Mouse (Mus musculus) erythroblast, embryonic 14.5 days (primary cell): Measurements from ENCODE around the gene Plekha5.

Experiments
- GATA1 ChIP-seq: IDR thresholded peaks from 2 replicates; pipeline ENCODE4 v1.6.1; 2012; ENCODE audit warnings: low read length, inconsistent platforms, mixed read lengths
- TAL1 ChIP-seq: IDR thresholded peaks from 3 replicates; pipeline ENCODE4 v1.6.1; 2012; ENCODE audit warnings: low read length, inconsistent platforms, mixed read lengths

GRCm38 (mm10) chr6:140614711-140615110 lies 190.9 kb downstream of the Plekha5 start:
- TF ChIP-seq GATA1 (no peak), TAL1 (no peak)
